Mouse (Mus musculus): Measurements from ENCODE around the gene Aifm2. TPM values are rescaled to one million over a fixed set of nuclear protein-coding genes. Genes with fewer than 3 reads are reported as not detected.
A peak's percentile ranks its signal among the peaks of the same experiment; 100 is the strongest.

Aifm2 gene
- polyA plus RNA-seq, 1 experiment from 2014 or later = 5.2 TPM

GRCm38 (mm10) chr10:61695703-61696559 lies 19.1 kb upstream of the Aifm2 start:
- H3K4me3 ChIP-seq = peak overlapping the region; percentile 97
- under 1% methylated on average over 111 of the region's 111 CpGs for WGBS
- H3K36me3 ChIP-seq = peaks cover 63% of the 10 kb centered on the region
- H3K9me3 ChIP-seq (replicated peaks) = no peaks in the 10 kb centered on the region
- no peak for DNase-seq (ENCODE audit: low spot score)
- 0 out of 2 replicates have a peak, but pooled peaks cover 9% of the 10 kb centered on the region for H3K27me3 ChIP-seq (ENCODE audit: low read depth, poor library complexity, severe bottlenecking)
- H3K27ac ChIP-seq (replicated peaks) = peak overlapping the region; percentile 86
- H3K4me1 ChIP-seq = peaks cover 27% of the 10 kb centered on the region

- no peaks in the 10 kb centered on the region for H3K9me3 ChIP-seq (replicated peaks)
- peak overlapping the region; percentile 86 for H3K27ac ChIP-seq (replicated peaks)
- no peak for DNase-seq (ENCODE audit: low spot score)
- peaks cover 63% of the 10 kb centered on the region for H3K36me3 ChIP-seq
- peak overlapping the region; percentile 97 for H3K4me3 ChIP-seq
- 12% methylated on average over 19 of the region's 19 CpGs for WGBS
- peaks cover 27% of the 10 kb centered on the region for H3K4me1 ChIP-seq
- 0 out of 2 replicates have a peak, but pooled peaks cover 9% of the 10 kb centered on the region for H3K27me3 ChIP-seq (ENCODE audit: low read depth, poor library complexity, severe bottlenecking)
These were observed 18.6 kb upstream of the Aifm2 start for GRCm38 (mm10) chr10:61696560-61696823.

- peaks cover 63% of the 10 kb centered on the region for H3K36me3 ChIP-seq
- 95% methylated on average over 2 of the region's 2 CpGs for WGBS
These were observed 18.0 kb upstream of the Aifm2 start for GRCm38 (mm10) chr10:61697028-61697427.

GRCm38 (mm10) chr10:61704663-61705062 lies 10.4 kb upstream of the Aifm2 start:
- DNase-seq (ENCODE audit: low spot score) = no peak
- H3K36me3 ChIP-seq = peaks cover 45% of the 10 kb centered on the region
- WGBS = 82% methylated on average over 4 of the region's 4 CpGs
- H3K4me1 ChIP-seq = no peaks in the 10 kb centered on the region
- H3K9me3 ChIP-seq (replicated peaks) = no peaks in the 10 kb centered on the region
- H3K27ac ChIP-seq (replicated peaks) = no peak overlapping the region
- H3K27me3 ChIP-seq (ENCODE audit: low read depth, poor library complexity, severe bottlenecking) = no peaks in the 10 kb centered on the region
- no peak overlapping the region for H3K4me3 ChIP-seq

More at GRCm38 (mm10) chr10:61697028-61697427, 18.0 kb upstream of the Aifm2 start:
- H3K4me3 ChIP-seq = peak overlapping the region; percentile 97
- DNase-seq (ENCODE audit: low spot score) = no peak
- no peaks in the 10 kb centered on the region for H3K9me3 ChIP-seq (replicated peaks)
- H3K27me3 ChIP-seq (ENCODE audit: low read depth, poor library complexity, severe bottlenecking) = 0 out of 2 replicates have a peak, but pooled peaks cover 9% of the 10 kb centered on the region
- no peak overlapping the region for H3K27ac ChIP-seq (replicated peaks)
- peaks cover 27% of the 10 kb centered on the region for H3K4me1 ChIP-seq

- no peak overlapping the region for H3K27ac ChIP-seq (replicated peaks)
- 79% methylated on average over 6 of the region's 6 CpGs for WGBS
- H3K4me3 ChIP-seq = no peak overlapping the region
- no peaks in the 10 kb centered on the region for H3K27me3 ChIP-seq (ENCODE audit: low read depth, poor library complexity, severe bottlenecking)
- no peaks in the 10 kb centered on the region for H3K9me3 ChIP-seq (replicated peaks)
- no peak for DNase-seq (ENCODE audit: low spot score)
- peaks cover 31% of the 10 kb centered on the region for H3K36me3 ChIP-seq
- H3K4me1 ChIP-seq = no peaks in the 10 kb centered on the region
These were observed 8.4 kb upstream of the Aifm2 start for GRCm38 (mm10) chr10:61706412-61707375.

GRCm38 (mm10) chr10:61713601-61714000 lies 1.5 kb upstream of the Aifm2 start:
- Histone ChIP-seq H3K27me3 (ENCODE audit: low read depth, poor library complexity, severe bottlenecking) (peaks cover 44% of the 10 kb centered on the region), H3K9me3 (replicated peaks) (no peaks in the 10 kb centered on the region), H3K27ac (replicated peaks) (no peak overlapping the region), H3K4me1 (peaks cover 14% of the 10 kb centered on the region), H3K4me3 (no peak overlapping the region), H3K36me3 (no peaks in the 10 kb centered on the region)
- no peak for DNase-seq (ENCODE audit: low spot score)
- 77% methylated on average over 3 of the region's 3 CpGs for WGBS

- DNase-seq (ENCODE audit: low spot score) = no peak
- Histone ChIP-seq H3K4me3 (no peak overlapping the region), H3K27ac (replicated peaks) (no peak overlapping the region), H3K27me3 (ENCODE audit: low read depth, poor library complexity, severe bottlenecking) (peaks cover 44% of the 10 kb centered on the region), H3K4me1 (peaks cover 14% of the 10 kb centered on the region), H3K36me3 (no peaks in the 10 kb centered on the region), H3K9me3 (replicated peaks) (no peaks in the 10 kb centered on the region)
- 95% methylated on average over 4 of the region's 4 CpGs for WGBS
These were observed 917 bp upstream of the Aifm2 start for GRCm38 (mm10) chr10:61714146-61714545.

- Histone ChIP-seq H3K9me3 (replicated peaks) (no peaks in the 10 kb centered on the region), H3K27me3 (ENCODE audit: low read depth, poor library complexity, severe bottlenecking) (peaks cover 44% of the 10 kb centered on the region), H3K4me1 (peaks cover 14% of the 10 kb centered on the region), H3K36me3 (no peaks in the 10 kb centered on the region), H3K4me3 (peak overlapping the region; percentile 61), H3K27ac (replicated peaks) (peak overlapping the region; percentile 30; the same call in 1 of the 2 replicates)
- 2% methylated on average over 10 of the region's 11 CpGs for WGBS
- no peak for DNase-seq (ENCODE audit: low spot score)
These were observed 387 bp downstream of the Aifm2 start for GRCm38 (mm10) chr10:61715462-61715837.

- peaks cover 44% of the 10 kb centered on the region for H3K27me3 ChIP-seq (ENCODE audit: low read depth, poor library complexity, severe bottlenecking)
- 79% methylated on average over 7 of the region's 7 CpGs for WGBS
These were observed 1.2 kb downstream of the Aifm2 start for GRCm38 (mm10) chr10:61715996-61716864.

GRCm38 (mm10) chr10:61717406-61718296 lies 2.6 kb downstream of the Aifm2 start:
- Histone ChIP-seq H3K27me3 (ENCODE audit: low read depth, poor library complexity, severe bottlenecking) (peaks cover 41% of the 10 kb centered on the region), H3K27ac (replicated peaks) (no peak overlapping the region), H3K9me3 (replicated peaks) (no peaks in the 10 kb centered on the region), H3K4me1 (peaks cover 14% of the 10 kb centered on the region), H3K36me3 (no peaks in the 10 kb centered on the region), H3K4me3 (no peak overlapping the region)
- 90% methylated on average over 12 of the region's 12 CpGs for WGBS
- no peak for DNase-seq (ENCODE audit: low spot score)

More at GRCm38 (mm10) chr10:61715996-61716864, 1.2 kb downstream of the Aifm2 start:
- no peak overlapping the region for H3K27ac ChIP-seq (replicated peaks)
- H3K9me3 ChIP-seq (replicated peaks) = no peaks in the 10 kb centered on the region
- H3K36me3 ChIP-seq = no peaks in the 10 kb centered on the region
- no peak for DNase-seq (ENCODE audit: low spot score)
- peaks cover 14% of the 10 kb centered on the region for H3K4me1 ChIP-seq
- H3K4me3 ChIP-seq = 0 out of 2 replicates have a peak overlapping the region, but pooled peaks have one; percentile 61

GRCm38 (mm10) chr10:61720331-61720730 lies 5.3 kb downstream of the Aifm2 start:
- Histone ChIP-seq H3K4me1 (peaks cover 6% of the 10 kb centered on the region), H3K27me3 (ENCODE audit: low read depth, poor library complexity, severe bottlenecking) (peaks cover 21% of the 10 kb centered on the region), H3K4me3 (no peak overlapping the region), H3K27ac (replicated peaks) (no peak overlapping the region), H3K9me3 (replicated peaks) (no peaks in the 10 kb centered on the region), H3K36me3 (no peaks in the 10 kb centered on the region)
- no peak for DNase-seq (ENCODE audit: low spot score)
- WGBS = 85% methylated on average over 7 of the region's 7 CpGs
